Comparison of ENCODE assay signal across 10 mouse cellular contexts in genomic region chr9:31331906-31332305, GRCm38 (mm10). TPM values are rescaled to one million over a fixed set of nuclear protein-coding genes. Genes with fewer than 3 reads are reported as not detected.
DNase-seq lines count a peak whose midpoint lies in the region; ATAC-seq and TF ChIP-seq lines count a peak whose summit lies in the region.
"Had no signal": no experiment of that assay in that cellular context is flagged by ENCODE, and none has a peak within 500 bp of the region (broad histone marks: within the 10 kb centered on the region; RNA-seq: fewer than 3 reads in every experiment).

No protein-coding gene starts in this region.

- H3K9ac ChIP-seq in neural tube, embryonic 15.5 days (replicated peaks), result no peak overlapping the region
- H3K9ac ChIP-seq: limb, embryonic 12.5 days had no signal

- TF ChIP-seq CTCF in left cerebral cortex, adult 2 months (IDR thresholded peaks at IDR 0.05), result peak; percentile 46

- peak overlapping the region; percentile 83 for H3K27ac ChIP-seq in left cerebral cortex, adult 2 months
- no peak overlapping the region for H3K27ac ChIP-seq in neural tube, embryonic 15.5 days (replicated peaks)
- H3K27ac ChIP-seq: limb, embryonic 12.5 days had no signal

- 76% methylated on average over 3 of the region's 3 CpGs for WGBS in neural tube, embryonic 15.5 days

- no peak overlapping the region for H3K4me3 ChIP-seq in left cerebral cortex, adult 2 months
- no peak overlapping the region for H3K4me3 ChIP-seq in neural tube, embryonic 15.5 days (replicated peaks)
- H3K4me3 ChIP-seq: limb, embryonic 12.5 days had no signal

- peak; percentile 21 for DNase-seq in CD4-positive, CD25-positive, alpha-beta regulatory T cell, adult 2 months (ENCODE audit: low read depth, low spot score)
- DNase-seq in left cerebral cortex, adult 2 months (ENCODE audit: extremely low spot score in 1 of 2, low spot score in 2 of 2), result no peak
- no peak for DNase-seq in left cerebral cortex, postnatal 25 days (ENCODE audit: low spot score in 2 of 2)
- peak; percentile 32 for DNase-seq in retina, postnatal 7 days (ENCODE audit: low read depth, low spot score)
- DNase-seq in ovary, postnatal 10 days (ENCODE audit: low spot score), result no peak
- DNase-seq: heart, adult 11 months had no signal

- no peaks in the 10 kb centered on the region for H3K27me3 ChIP-seq in neural tube, embryonic 15.5 days (replicated peaks)
- H3K27me3 ChIP-seq: limb, embryonic 12.5 days had no signal

- no peak overlapping the region for H3K4me2 ChIP-seq in neural tube, embryonic 15.5 days
- H3K4me2 ChIP-seq: limb, embryonic 12.5 days had no signal

- no peaks in the 10 kb centered on the region for H3K9me3 ChIP-seq in neural tube, embryonic 15.5 days (replicated peaks)
- H3K9me3 ChIP-seq: limb, embryonic 12.5 days had no signal

- no peak for ATAC-seq in CD4-positive, CD25-positive, alpha-beta regulatory T cell, adult 4 months
- ATAC-seq in erythroid progenitor cell, adult 5-6 weeks (replicated peaks; ENCODE audit: low FRiP score, poor library complexity, severe bottlenecking), result peak; percentile 57; the same call in 1 of the 2 replicates
- ATAC-seq in neural tube, embryonic 15.5 days (ENCODE audit: low FRiP score), result no peak

- H3K36me3 ChIP-seq in neural tube, embryonic 15.5 days, result peaks cover 28% of the 10 kb centered on the region

- intact Hi-C loops in left cerebral cortex, adult 2 months (cut with DNase I), result loop anchor here (1.0 to 5.0 kb wide), 2 partner anchors 35 to 52 kb away; partner anchors contain the start of gene Prdm10
- intact Hi-C loops in left cerebral cortex, postnatal 25 days (cut with DNase I), result loop anchor here (1.0 to 5.0 kb wide), 3 partner anchors 35 to 156 kb away; partner anchors contain the start of gene Prdm10

- 0 out of 2 replicates have a peak, but pooled peaks cover 8% of the 10 kb centered on the region for H3K4me1 ChIP-seq in neural tube, embryonic 15.5 days
- H3K4me1 ChIP-seq: limb, embryonic 12.5 days had no signal

RNA-seq across cellular contexts. Expression of gene Prdm10, which starts 51.6 kb away (rescaled TPM):
- polyA plus RNA-seq in CD4-positive, CD25-positive, alpha-beta regulatory T cell, adult 4 months (2017; shearing (Covaris generic)), result 10 to 100 TPM in 1 of 2 experiments, 1 to 10 TPM in 1; 9.6 to 10.1 TPM
- 10 to 100 TPM; 23.1 to 24.5 TPM for total RNA-seq in left cerebral cortex, adult 2 months (2021)
- total RNA-seq in left cerebral cortex, postnatal 25 days (2021), result 10 to 100 TPM; 21.1 to 21.4 TPM
- total RNA-seq in erythroid progenitor cell, adult 5-6 weeks (2015; ENCODE audit: low replicate concordance), result 25.6 and 25.9 TPM in 2 replicates
- 30.8 and 32.2 TPM in 2 replicates for total RNA-seq in erythroid progenitor cell, adult 5-6 weeks (2017; ENCODE audit: low replicate concordance)
- 6.4 and 7.3 TPM in 2 replicates for polyA plus RNA-seq in neural tube, embryonic 15.5 days (2015; fragmentation: Nextera tagmentation; extraction: Ambion mirVana)

RNA-seq across cellular contexts. Expression of gene Nfrkb, which starts 54.1 kb away (rescaled TPM):
- polyA plus RNA-seq in CD4-positive, CD25-positive, alpha-beta regulatory T cell, adult 4 months (2017; shearing (Covaris generic)), result 10 to 100 TPM; 37.1 to 54.1 TPM
- total RNA-seq in left cerebral cortex, adult 2 months (2021), result 10 to 100 TPM; 31.4 to 33.6 TPM
- total RNA-seq in left cerebral cortex, postnatal 25 days (2021), result 10 to 100 TPM; 25.5 to 27.1 TPM
- 10.5 and 12.2 TPM in 2 replicates for total RNA-seq in erythroid progenitor cell, adult 5-6 weeks (2015; ENCODE audit: low replicate concordance)
- total RNA-seq in erythroid progenitor cell, adult 5-6 weeks (2017; ENCODE audit: low replicate concordance), result 6.6 and 12.6 TPM in 2 replicates
- 22.9 and 24.5 TPM in 2 replicates for polyA plus RNA-seq in neural tube, embryonic 15.5 days (2015; fragmentation: Nextera tagmentation; extraction: Ambion mirVana)

Comparison
In these comparisons a context has a peak if more than half of its experiments do, and no peak if none do; other contexts are left out.
1. DNase-seq: peak in CD4-positive, CD25-positive, alpha-beta regulatory T cell, adult 2 months (single experiment) and retina, postnatal 7 days (single experiment); none in left cerebral cortex, adult 2 months (0 of 2), left cerebral cortex, postnatal 25 days (0 of 2) and ovary, postnatal 10 days (single experiment).